Mouse (Mus musculus) lung, adult 2 months (tissue): Measurements from ENCODE around the gene Nagk.

Experiments
- CTCF ChIP-seq: fragments of 200-500 bp; IDR thresholded peaks from 2 replicates; pipeline ENCODE4 v1.5.1; 2011; ENCODE audit warnings: mild to moderate bottlenecking, low read length, control low read depth; ENCODE audit not compliant: insufficient read depth
- POLR2A ChIP-seq: fragments of 200-500 bp; IDR thresholded peaks from 2 replicates; pipeline ENCODE4 v1.6.1; 2011; ENCODE audit warnings: low read depth, mild to moderate bottlenecking, control low read depth, low read length, borderline replicate concordance; ENCODE audit errors: extremely low read depth

DNA sequence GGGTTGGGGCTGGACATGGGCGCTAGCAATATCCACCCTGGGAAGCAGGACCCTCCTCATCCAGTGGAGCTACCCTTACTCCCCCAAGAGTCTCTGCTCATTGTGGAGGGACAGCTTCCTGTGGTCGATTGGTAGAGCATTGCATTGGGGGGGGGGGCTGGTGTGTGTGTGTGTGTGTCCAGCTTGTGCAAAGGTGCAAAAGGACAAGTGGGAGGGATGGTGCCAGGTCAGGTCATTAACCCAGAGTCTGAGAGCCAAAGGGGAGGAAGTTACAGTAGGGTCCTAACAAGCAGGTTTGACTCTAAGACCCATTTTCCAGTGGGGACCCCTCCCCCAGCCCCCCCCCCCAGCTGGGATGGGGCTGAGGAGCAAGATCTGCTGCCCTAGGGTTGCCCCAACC is 49.3 kb upstream of the Nagk start:
- TF ChIP-seq POLR2A (no peak), CTCF (no peak)
